Mouse (Mus musculus): Measurements from ENCODE around the gene Prmt3. TPM values are rescaled to one million over a fixed set of nuclear protein-coding genes. Genes with fewer than 3 reads are reported as not detected.
A peak's percentile ranks its signal among the peaks of the same experiment; 100 is the strongest.

Gene Prmt3
- polyA plus RNA-seq (2014; fragmentation: Nextera tagmentation; extraction: Ambion mirVana), result 53.2 and 56.3 TPM in 2 replicates

- Histone ChIP-seq H3K36me3 (ENCODE audit: control insufficient read depth, insufficient read depth, low read length) (no peaks in the 10 kb centered on the region; the same call in 1 of the 2 replicates), H3K27ac (ENCODE audit: low read depth, low read length) (peak within 1 kb of the TSS; percentile 85), H3K9ac (replicated peaks; ENCODE audit: low read depth, low read length) (peak within 1 kb of the TSS; percentile 78), H3K27me3 (ENCODE audit: control insufficient read depth, insufficient read depth, low read length) (no peaks in the 10 kb centered on the region), H3K4me1 (ENCODE audit: control insufficient read depth, insufficient read depth, low read length) (peaks cover 8% of the 10 kb centered on the region), H3K9me3 (ENCODE audit: control insufficient read depth, low read length) (no peaks in the 10 kb centered on the region), H3K4me3 (ENCODE audit: low read depth, low read length) (peak within 1 kb of the TSS; percentile 64), H3K4me2 (ENCODE audit: low read depth, low read length) (peak within 1 kb of the TSS; percentile 65)
- under 1% methylated on average over 77 of the region's 92 CpGs for WGBS
- peak; percentile 96 for ATAC-seq (ENCODE audit: low read depth)
Measured at GRCm38 (mm10) chr7:49778114-49778901, at the start of gene Prmt3. TSS of gene Prmt3 (plus strand) at chr7:49778346.

GRCm38 (mm10) chr7:49734342-49734741 lies 43.8 kb upstream of the Prmt3 start:
- Histone ChIP-seq H3K36me3 (ENCODE audit: control insufficient read depth, insufficient read depth, low read length) (no peaks in the 10 kb centered on the region), H3K27ac (ENCODE audit: low read depth, low read length) (no peak overlapping the region), H3K9ac (replicated peaks; ENCODE audit: low read depth, low read length) (no peak overlapping the region), H3K4me2 (ENCODE audit: low read depth, low read length) (no peak overlapping the region), H3K27me3 (ENCODE audit: control insufficient read depth, insufficient read depth, low read length) (peaks cover 9% of the 10 kb centered on the region; the same call in 1 of the 2 replicates), H3K4me1 (ENCODE audit: control insufficient read depth, insufficient read depth, low read length) (no peaks in the 10 kb centered on the region), H3K4me3 (ENCODE audit: low read depth, low read length) (no peak overlapping the region), H3K9me3 (ENCODE audit: control insufficient read depth, low read length) (no peaks in the 10 kb centered on the region)
- 65% methylated on average over 4 of the region's 4 CpGs for WGBS
- ATAC-seq (ENCODE audit: low read depth), result no peak

GRCm38 (mm10) chr7:49739448-49739847 lies 38.7 kb upstream of the Prmt3 start:
- no peak overlapping the region for H3K27ac ChIP-seq (ENCODE audit: low read depth, low read length)
- H3K27me3 ChIP-seq (ENCODE audit: control insufficient read depth, insufficient read depth, low read length), result peaks cover 11% of the 10 kb centered on the region; the same call in 1 of the 2 replicates
- H3K4me1 ChIP-seq (ENCODE audit: control insufficient read depth, insufficient read depth, low read length), result peaks cover 4% of the 10 kb centered on the region; the same call in 1 of the 2 replicates
- H3K9ac ChIP-seq (replicated peaks; ENCODE audit: low read depth, low read length), result no peak overlapping the region
- no peaks in the 10 kb centered on the region for H3K36me3 ChIP-seq (ENCODE audit: control insufficient read depth, insufficient read depth, low read length)
- ATAC-seq (ENCODE audit: low read depth), result no peak
- H3K4me3 ChIP-seq (ENCODE audit: low read depth, low read length), result no peak overlapping the region
- WGBS, result 51% methylated on average over 8 of the region's 8 CpGs
- no peaks in the 10 kb centered on the region for H3K9me3 ChIP-seq (ENCODE audit: control insufficient read depth, low read length)
- H3K4me2 ChIP-seq (ENCODE audit: low read depth, low read length), result no peak overlapping the region

- H3K4me3 ChIP-seq (ENCODE audit: low read depth, low read length), result no peak overlapping the region
- H3K9ac ChIP-seq (replicated peaks; ENCODE audit: low read depth, low read length), result no peak overlapping the region
- 34% methylated on average over 5 of the region's 5 CpGs for WGBS
- no peak overlapping the region for H3K27ac ChIP-seq (ENCODE audit: low read depth, low read length)
- no peaks in the 10 kb centered on the region for H3K9me3 ChIP-seq (ENCODE audit: control insufficient read depth, low read length)
- peaks cover 11% of the 10 kb centered on the region for H3K27me3 ChIP-seq (ENCODE audit: control insufficient read depth, insufficient read depth, low read length)
- no peak overlapping the region for H3K4me2 ChIP-seq (ENCODE audit: low read depth, low read length)
- H3K4me1 ChIP-seq (ENCODE audit: control insufficient read depth, insufficient read depth, low read length), result peaks cover 4% of the 10 kb centered on the region; the same call in 1 of the 2 replicates
- H3K36me3 ChIP-seq (ENCODE audit: control insufficient read depth, insufficient read depth, low read length), result no peaks in the 10 kb centered on the region
- ATAC-seq (ENCODE audit: low read depth), result no peak
Measured at GRCm38 (mm10) chr7:49741474-49741873, 36.7 kb upstream of the Prmt3 start.

- H3K4me2 ChIP-seq (ENCODE audit: low read depth, low read length), result no peak overlapping the region
- 8% methylated on average over 10 of the region's 10 CpGs for WGBS
- ATAC-seq (ENCODE audit: low read depth), result peak; percentile 81; the same call in 1 of the 2 replicates
- H3K9ac ChIP-seq (replicated peaks; ENCODE audit: low read depth, low read length), result no peak overlapping the region
- peaks cover 11% of the 10 kb centered on the region for H3K27me3 ChIP-seq (ENCODE audit: control insufficient read depth, insufficient read depth, low read length)
- no peak overlapping the region for H3K27ac ChIP-seq (ENCODE audit: low read depth, low read length)
- H3K4me3 ChIP-seq (ENCODE audit: low read depth, low read length), result no peak overlapping the region
- peaks cover 4% of the 10 kb centered on the region; the same call in 1 of the 2 replicates for H3K4me1 ChIP-seq (ENCODE audit: control insufficient read depth, insufficient read depth, low read length)
- H3K36me3 ChIP-seq (ENCODE audit: control insufficient read depth, insufficient read depth, low read length), result no peaks in the 10 kb centered on the region
- H3K9me3 ChIP-seq (ENCODE audit: control insufficient read depth, low read length), result no peaks in the 10 kb centered on the region
Measured at GRCm38 (mm10) chr7:49741923-49742322, 36.2 kb upstream of the Prmt3 start.

GRCm38 (mm10) chr7:49751148-49751547 lies 27.0 kb upstream of the Prmt3 start:
- H3K9ac ChIP-seq (replicated peaks; ENCODE audit: low read depth, low read length), result no peak overlapping the region
- no peaks in the 10 kb centered on the region for H3K36me3 ChIP-seq (ENCODE audit: control insufficient read depth, insufficient read depth, low read length)
- peaks cover 43% of the 10 kb centered on the region for H3K27me3 ChIP-seq (ENCODE audit: control insufficient read depth, insufficient read depth, low read length)
- no peak overlapping the region for H3K4me3 ChIP-seq (ENCODE audit: low read depth, low read length)
- H3K4me2 ChIP-seq (ENCODE audit: low read depth, low read length), result no peak overlapping the region
- no peaks in the 10 kb centered on the region for H3K4me1 ChIP-seq (ENCODE audit: control insufficient read depth, insufficient read depth, low read length)
- H3K27ac ChIP-seq (ENCODE audit: low read depth, low read length), result no peak overlapping the region
- ATAC-seq (ENCODE audit: low read depth), result peak; percentile 50; the same call in 1 of the 2 replicates
- H3K9me3 ChIP-seq (ENCODE audit: control insufficient read depth, low read length), result no peaks in the 10 kb centered on the region
- 7% methylated on average over 4 of the region's 4 CpGs for WGBS

GRCm38 (mm10) chr7:49752730-49753506 lies 25.2 kb upstream of the Prmt3 start:
- no peaks in the 10 kb centered on the region for H3K4me1 ChIP-seq (ENCODE audit: control insufficient read depth, insufficient read depth, low read length)
- no peak for ATAC-seq (ENCODE audit: low read depth)
- H3K27ac ChIP-seq (ENCODE audit: low read depth, low read length), result no peak overlapping the region
- 32% methylated on average over 25 of the region's 25 CpGs for WGBS
- H3K36me3 ChIP-seq (ENCODE audit: control insufficient read depth, insufficient read depth, low read length), result no peaks in the 10 kb centered on the region
- no peaks in the 10 kb centered on the region for H3K9me3 ChIP-seq (ENCODE audit: control insufficient read depth, low read length)
- H3K9ac ChIP-seq (replicated peaks; ENCODE audit: low read depth, low read length), result no peak overlapping the region
- no peak overlapping the region for H3K4me2 ChIP-seq (ENCODE audit: low read depth, low read length)
- peaks cover 49% of the 10 kb centered on the region for H3K27me3 ChIP-seq (ENCODE audit: control insufficient read depth, insufficient read depth, low read length)
- no peak overlapping the region for H3K4me3 ChIP-seq (ENCODE audit: low read depth, low read length)

- no peak overlapping the region for H3K4me3 ChIP-seq (ENCODE audit: low read depth, low read length)
- no peak overlapping the region for H3K9ac ChIP-seq (replicated peaks; ENCODE audit: low read depth, low read length)
- 8% methylated on average over 9 of the region's 9 CpGs for WGBS
- H3K9me3 ChIP-seq (ENCODE audit: control insufficient read depth, low read length), result peaks cover 3% of the 10 kb centered on the region; the same call in 1 of the 2 replicates
- H3K36me3 ChIP-seq (ENCODE audit: control insufficient read depth, insufficient read depth, low read length), result no peaks in the 10 kb centered on the region
- no peak for ATAC-seq (ENCODE audit: low read depth)
- peaks cover 5% of the 10 kb centered on the region; the same call in 1 of the 2 replicates for H3K4me1 ChIP-seq (ENCODE audit: control insufficient read depth, insufficient read depth, low read length)
- no peak overlapping the region for H3K4me2 ChIP-seq (ENCODE audit: low read depth, low read length)
- H3K27ac ChIP-seq (ENCODE audit: low read depth, low read length), result no peak overlapping the region
- H3K27me3 ChIP-seq (ENCODE audit: control insufficient read depth, insufficient read depth, low read length), result peaks cover 52% of the 10 kb centered on the region
Measured at GRCm38 (mm10) chr7:49754767-49755166, 23.4 kb upstream of the Prmt3 start.

All from neural tube, embryonic 14.5 days (tissue).